24 mouse cellular contexts compared by ENCODE assay signal in the genomic region with DNA sequence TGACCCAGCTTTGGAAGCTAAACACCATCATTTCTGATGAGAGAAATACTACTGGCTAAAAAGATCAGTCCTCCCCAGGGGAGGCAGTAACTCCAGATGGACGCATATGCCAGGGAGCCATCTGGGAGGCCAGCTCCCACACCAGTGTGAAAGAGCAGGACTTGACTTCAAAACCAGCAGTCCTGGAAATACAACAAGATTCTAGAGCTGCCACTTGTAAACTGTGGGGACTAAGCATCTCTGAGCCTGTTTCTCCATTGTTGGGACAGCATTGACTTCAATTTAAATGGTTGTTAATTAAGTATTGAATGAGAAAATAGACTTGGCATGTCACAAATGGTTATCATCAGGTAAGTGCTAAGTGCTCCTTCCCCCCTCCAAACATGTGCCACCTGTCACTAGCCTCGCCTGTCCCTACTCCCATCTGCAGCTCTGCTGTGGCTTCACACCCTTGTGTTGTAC. TPM values are rescaled to one million over a fixed set of nuclear protein-coding genes. Genes with fewer than 3 reads are reported as not detected.
A peak's percentile ranks its signal among the peaks of the same experiment; 100 is the strongest.
DNase-seq lines count a peak whose midpoint lies in the region; ATAC-seq and TF ChIP-seq lines count a peak whose summit lies in the region.
"Had no signal": no experiment of that assay in that cellular context is flagged by ENCODE, and none has a peak within 500 bp of the region (broad histone marks: within the 10 kb centered on the region; RNA-seq: fewer than 3 reads in every experiment).

No protein-coding gene starts in this region.

- WGBS in forebrain, embryonic 16.5 days = 49% methylated on average over 2 of the region's 2 CpGs
- WGBS in forebrain, embryonic 11.5 days = 73% methylated on average over 2 of the region's 2 CpGs
- WGBS in cerebellum, adult 2 months = 12% methylated on average over 2 of the region's 2 CpGs
- 51% methylated on average over 2 of the region's 2 CpGs for WGBS in intestine, embryonic 16.5 days

- H3K27ac ChIP-seq in forebrain, embryonic 16.5 days (ENCODE audit: low read length) = peak overlapping the region; percentile 14; the same call in 1 of the 2 replicates
- H3K27ac ChIP-seq in forebrain, embryonic 11.5 days (ENCODE audit: low read depth, low read length) = no peak overlapping the region
- H3K27ac ChIP-seq in cerebellum, adult 2 months (ENCODE audit: insufficient read depth, low read length) = peak overlapping the region; percentile 16
- H3K27ac ChIP-seq in intestine, embryonic 16.5 days (ENCODE audit: low read length) = no peak overlapping the region
- H3K27ac ChIP-seq: left cerebral cortex, adult 2 months; neural tube, embryonic 12.5 days had no signal

- peaks cover 13% of the 10 kb centered on the region for H3K4me1 ChIP-seq in forebrain, embryonic 16.5 days (replicated peaks; ENCODE audit: control insufficient read depth, insufficient read depth, low read length)
- no peaks in the 10 kb centered on the region for H3K4me1 ChIP-seq in forebrain, embryonic 11.5 days (replicated peaks; ENCODE audit: control insufficient read depth, insufficient read depth, low read length)
- peaks cover 39% of the 10 kb centered on the region for H3K4me1 ChIP-seq in cerebellum, adult 2 months (ENCODE audit: control insufficient read depth, insufficient read depth, low read length)
- no peaks in the 10 kb centered on the region for H3K4me1 ChIP-seq in intestine, embryonic 16.5 days (ENCODE audit: control insufficient read depth, insufficient read depth, low read length)
- H3K4me1 ChIP-seq: stomach, embryonic 15.5 days had no signal

- TF ChIP-seq CTCF in cerebellum, adult 2 months (IDR thresholded peaks at IDR 0.05; ENCODE audit: borderline replicate concordance, insufficient read depth, low read depth, low read length) = no peak

- TF ChIP-seq POLR2A in cerebellum, adult 2 months (IDR thresholded peaks at IDR 0.05; ENCODE audit: borderline replicate concordance, insufficient read depth, low read length) = no peak

- H3K4me3 ChIP-seq in forebrain, embryonic 16.5 days (replicated peaks; ENCODE audit: low read length) = no peak overlapping the region
- no peak overlapping the region for H3K4me3 ChIP-seq in forebrain, embryonic 11.5 days (ENCODE audit: low read depth, low read length)
- H3K4me3 ChIP-seq in cerebellum, adult 2 months (replicated peaks; ENCODE audit: insufficient read depth, low read depth, low read length) = no peak overlapping the region
- H3K4me3 ChIP-seq in intestine, embryonic 16.5 days (ENCODE audit: low read length) = no peak overlapping the region
- H3K4me3 ChIP-seq: left cerebral cortex, adult 2 months; neural tube, embryonic 12.5 days; stomach, embryonic 15.5 days had no signal

- H3K27me3 ChIP-seq in forebrain, embryonic 16.5 days (replicated peaks; ENCODE audit: control insufficient read depth, insufficient read depth, low read length) = no peaks in the 10 kb centered on the region
- H3K27me3 ChIP-seq in forebrain, embryonic 11.5 days (ENCODE audit: control insufficient read depth, insufficient read depth, low read length) = no peaks in the 10 kb centered on the region
- no peaks in the 10 kb centered on the region for H3K27me3 ChIP-seq in cerebellum, adult 2 months (ENCODE audit: control insufficient read depth, insufficient read depth, low read length)
- no peaks in the 10 kb centered on the region for H3K27me3 ChIP-seq in intestine, embryonic 16.5 days (replicated peaks; ENCODE audit: control insufficient read depth, insufficient read depth, low read length)
- H3K27me3 ChIP-seq: stomach, embryonic 15.5 days had no signal

- no peak overlapping the region for H3K9ac ChIP-seq in forebrain, embryonic 16.5 days (replicated peaks; ENCODE audit: low read depth, low read length)
- no peak overlapping the region for H3K9ac ChIP-seq in forebrain, embryonic 11.5 days (ENCODE audit: low read length)
- no peak overlapping the region for H3K9ac ChIP-seq in intestine, embryonic 16.5 days (ENCODE audit: low read depth, low read length)
- H3K9ac ChIP-seq: neural tube, embryonic 12.5 days; stomach, embryonic 15.5 days had no signal

- no peak for DNase-seq in forebrain, embryonic 11.5 days (ENCODE audit: low spot score)
- peak; percentile 74 for DNase-seq in left cerebral cortex, postnatal 4 days
- no peak for DNase-seq in left cerebral cortex, postnatal 25 days (ENCODE audit: low spot score in 2 of 2)
- peak; percentile 77 to 84 for DNase-seq in cerebellum, adult 2 months
- peak; percentile 57 for DNase-seq in retina, embryonic 14.5 days (ENCODE audit: low spot score)
- no peak for DNase-seq in embryo, embryonic 9.5 days (ENCODE audit: extremely low spot score)
- DNase-seq: adrenal gland, postnatal 10 days; gastrocnemius, postnatal 14 days; kidney, adult 2 months; lung, postnatal 36 days; right cerebral cortex, postnatal 14 days; thymus, adult 2 months had no signal

- no peak for ATAC-seq in forebrain, embryonic 16.5 days
- no peak for ATAC-seq in forebrain, embryonic 11.5 days (replicated peaks; ENCODE audit: low FRiP score)
- no peak for ATAC-seq in intestine, embryonic 16.5 days
- ATAC-seq: hindbrain, embryonic 16.5 days had no signal

- no peak overlapping the region for H3K4me2 ChIP-seq in forebrain, embryonic 16.5 days (ENCODE audit: low read length)
- no peak overlapping the region for H3K4me2 ChIP-seq in forebrain, embryonic 11.5 days (ENCODE audit: low read depth, low read length, severe bottlenecking)
- H3K4me2 ChIP-seq in intestine, embryonic 16.5 days (ENCODE audit: low read depth, low read length) = no peak overlapping the region
- H3K4me2 ChIP-seq: neural tube, embryonic 12.5 days; stomach, embryonic 15.5 days had no signal

- no peaks in the 10 kb centered on the region for H3K36me3 ChIP-seq in forebrain, embryonic 16.5 days (ENCODE audit: control insufficient read depth, insufficient read depth)
- no peaks in the 10 kb centered on the region for H3K36me3 ChIP-seq in forebrain, embryonic 11.5 days (ENCODE audit: control insufficient read depth, insufficient read depth, low read length)
- H3K36me3 ChIP-seq in intestine, embryonic 16.5 days (ENCODE audit: control insufficient read depth, insufficient read depth, low read length) = no peaks in the 10 kb centered on the region
- H3K36me3 ChIP-seq: neural tube, embryonic 12.5 days; stomach, embryonic 15.5 days had no signal

- intact Hi-C loops in left cerebral cortex, postnatal 4 days (cut with DNase I) = no loop called here
- intact Hi-C loops in left cerebral cortex, postnatal 25 days (cut with DNase I) = no loop called here

- no peaks in the 10 kb centered on the region for H3K9me3 ChIP-seq in forebrain, embryonic 16.5 days (ENCODE audit: control insufficient read depth, low read length)
- no peaks in the 10 kb centered on the region for H3K9me3 ChIP-seq in forebrain, embryonic 11.5 days (ENCODE audit: control insufficient read depth, low read length)
- H3K9me3 ChIP-seq in intestine, embryonic 16.5 days (ENCODE audit: control insufficient read depth, low read length) = no peaks in the 10 kb centered on the region
- H3K9me3 ChIP-seq: neural tube, embryonic 12.5 days; stomach, embryonic 15.5 days had no signal

RNA-seq across cellular contexts. Expression of a gene that starts 37.6 kb away (rescaled TPM):
- 64.7 and 65.5 TPM in 2 replicates for polyA plus RNA-seq in forebrain, embryonic 16.5 days (2015; fragmentation: Nextera tagmentation; extraction: Ambion mirVana)
- 23.3 and 24.6 TPM in 2 replicates for polyA plus RNA-seq in forebrain, embryonic 11.5 days (2014; fragmentation: Nextera tagmentation; extraction: Ambion mirVana)
- total RNA-seq in left cerebral cortex, postnatal 4 days (2021) = 100 to 1,000 TPM; 116 to 135 TPM
- total RNA-seq in left cerebral cortex, postnatal 25 days (2021) = 10 to 100 TPM; 28.1 to 32.3 TPM
- polyA plus RNA-seq in cerebellum, adult 2 months (2012; rRNA removed) = 21.7 and 21.8 TPM in 2 replicates
- 20.9 and 22.2 TPM in 2 replicates for polyA plus RNA-seq in intestine, embryonic 16.5 days (2015; fragmentation: Nextera tagmentation; extraction: Ambion mirVana)

RNA-seq across cellular contexts. Expression of a gene that starts 52.9 kb away (rescaled TPM):
- polyA plus RNA-seq in forebrain, embryonic 16.5 days (2015; fragmentation: Nextera tagmentation; extraction: Ambion mirVana) = not detected in 2 replicates
- not detected in 2 replicates for polyA plus RNA-seq in forebrain, embryonic 11.5 days (2014; fragmentation: Nextera tagmentation; extraction: Ambion mirVana)
- total RNA-seq in left cerebral cortex, postnatal 4 days (2021) = not detected
- not detected for total RNA-seq in left cerebral cortex, postnatal 25 days (2021)
- polyA plus RNA-seq in cerebellum, adult 2 months (2012; rRNA removed) = not detected in 2 replicates
- not detected in 2 replicates for polyA plus RNA-seq in intestine, embryonic 16.5 days (2015; fragmentation: Nextera tagmentation; extraction: Ambion mirVana)
- total RNA-seq: adrenal gland, postnatal 10 days; gastrocnemius, postnatal 14 days; heart, postnatal 10 days; left cerebral cortex, adult 2 months; monocyte, adult 5-6 weeks had no signal
- polyA plus RNA-seq: frontal cortex, adult 2 months; hindbrain, embryonic 16.5 days; kidney, adult 2 months; limb, embryonic 14.5 days; liver, embryonic 16.5 days; neural tube, embryonic 12.5 days; spleen, adult 2 months; stomach, embryonic 15.5 days; thymus, adult 2 months had no signal

Comparison
In these comparisons a context has a peak if more than half of its experiments do, and no peak if none do; other contexts are left out.
1. H3K27ac ChIP-seq: peak in forebrain, embryonic 16.5 days (single experiment) and cerebellum, adult 2 months (single experiment); none in forebrain, embryonic 11.5 days (single experiment) and intestine, embryonic 16.5 days (single experiment).
2. DNase-seq: peak in left cerebral cortex, postnatal 4 days (single experiment), cerebellum, adult 2 months (2 of 2) and retina, embryonic 14.5 days (single experiment); none in forebrain, embryonic 11.5 days (single experiment), left cerebral cortex, postnatal 25 days (0 of 2) and embryo, embryonic 9.5 days (single experiment).